8 mouse cellular contexts compared by ENCODE assay signal in the genomic region with DNA sequence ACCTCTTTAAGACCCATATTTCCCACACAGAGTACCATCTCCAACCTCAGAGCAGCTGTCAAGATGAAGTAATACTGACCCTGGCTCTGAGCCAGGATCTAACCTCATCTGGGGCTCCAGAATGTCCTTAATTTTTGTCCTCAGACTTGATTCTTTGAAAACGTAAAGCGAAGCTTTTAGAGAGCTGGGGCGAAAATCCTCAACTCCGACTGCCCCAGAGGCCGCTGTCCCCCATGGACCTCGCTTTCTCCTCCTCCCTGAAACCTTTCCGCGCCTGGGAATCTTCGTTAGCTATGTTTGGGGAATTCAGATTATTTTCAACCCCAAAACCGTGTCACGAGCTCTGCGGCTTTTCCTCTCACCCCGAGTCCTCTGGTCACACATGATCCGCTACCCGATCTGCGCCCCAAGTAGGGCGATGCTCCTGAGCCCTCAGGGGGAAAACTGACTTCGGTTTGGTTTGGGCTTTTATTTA. TPM values are rescaled to one million over a fixed set of nuclear protein-coding genes. Genes with fewer than 3 reads are reported as not detected.
DNase-seq lines count a peak whose midpoint lies in the region; ATAC-seq lines count a peak whose summit lies in the region.

No protein-coding gene starts in this region.

- peak; percentile 57; the same call in 1 of the 2 replicates for ATAC-seq in forebrain, embryonic 15.5 days (replicated peaks)
- ATAC-seq in intestine, embryonic 14.5 days (replicated peaks; ENCODE audit: low FRiP score, low TSS enrichment, low read depth) = peak; percentile 33; the same call in 1 of the 2 replicates
- peak; percentile 13; the same call in 1 of the 2 replicates for ATAC-seq in liver, embryonic 13.5 days (ENCODE audit: low read depth)

- H3K9ac ChIP-seq in forebrain, embryonic 15.5 days (replicated peaks) = peak overlapping the region; percentile 83
- H3K9ac ChIP-seq in intestine, embryonic 14.5 days (ENCODE audit: low read length) = peak overlapping the region; percentile 65
- peak overlapping the region; percentile 70 for H3K9ac ChIP-seq in liver, embryonic 13.5 days

- H3K4me3 ChIP-seq in forebrain, embryonic 15.5 days = peak overlapping the region; percentile 75
- H3K4me3 ChIP-seq in intestine, embryonic 14.5 days (ENCODE audit: low read depth, low read length) = peak overlapping the region; percentile 87
- peak overlapping the region; percentile 75 for H3K4me3 ChIP-seq in liver, embryonic 13.5 days (replicated peaks)

- H3K27ac ChIP-seq in forebrain, embryonic 15.5 days (replicated peaks) = peak overlapping the region; percentile 70; the same call in 1 of the 2 replicates
- no peak overlapping the region for H3K27ac ChIP-seq in intestine, embryonic 14.5 days (ENCODE audit: low read depth)
- H3K27ac ChIP-seq in liver, embryonic 13.5 days = no peak overlapping the region

- 0% methylated on average over 18 of the region's 18 CpGs for WGBS in forebrain, embryonic 15.5 days
- 2% methylated on average over 18 of the region's 18 CpGs for WGBS in intestine, embryonic 14.5 days
- 3% methylated on average over 18 of the region's 18 CpGs for WGBS in liver, embryonic 13.5 days (ENCODE audit: insufficient replicate concordance)

- no peaks in the 10 kb centered on the region for H3K27me3 ChIP-seq in forebrain, embryonic 15.5 days
- peaks cover 3% of the 10 kb centered on the region; the same call in 1 of the 2 replicates for H3K27me3 ChIP-seq in intestine, embryonic 14.5 days (replicated peaks; ENCODE audit: control insufficient read depth, insufficient read depth, low read length)
- peaks cover 29% of the 10 kb centered on the region for H3K27me3 ChIP-seq in liver, embryonic 13.5 days

- H3K4me2 ChIP-seq in forebrain, embryonic 15.5 days (replicated peaks) = peak overlapping the region; percentile 80
- peak overlapping the region; percentile 65 for H3K4me2 ChIP-seq in intestine, embryonic 14.5 days (ENCODE audit: low read length)
- H3K4me2 ChIP-seq in liver, embryonic 13.5 days = peak overlapping the region; percentile 96

- H3K4me1 ChIP-seq in forebrain, embryonic 15.5 days = peaks cover 12% of the 10 kb centered on the region
- H3K4me1 ChIP-seq in intestine, embryonic 14.5 days (replicated peaks; ENCODE audit: control insufficient read depth, insufficient read depth, low read length) = 0 out of 2 replicates have a peak, but pooled peaks cover 3% of the 10 kb centered on the region
- peaks cover 11% of the 10 kb centered on the region for H3K4me1 ChIP-seq in liver, embryonic 13.5 days (replicated peaks)

- no peaks in the 10 kb centered on the region for H3K36me3 ChIP-seq in forebrain, embryonic 15.5 days
- no peaks in the 10 kb centered on the region for H3K36me3 ChIP-seq in intestine, embryonic 14.5 days (ENCODE audit: control insufficient read depth, insufficient read depth, low read length)
- no peaks in the 10 kb centered on the region for H3K36me3 ChIP-seq in liver, embryonic 13.5 days

- DNase-seq in spleen, adult 12 weeks (ENCODE audit: low spot score) = peak; percentile 4
- DNase-seq in spleen, postnatal 14 days (ENCODE audit: low spot score in 2 of 2) = no peak
- DNase-seq in adrenal gland, postnatal 36 days = peak; percentile 39 to 63
- DNase-seq in intestine, embryonic 14.5 days (ENCODE audit: low spot score) = peak; percentile 71
- DNase-seq in liver, embryonic 13.5 days = no peak
- DNase-seq in natural killer cell, adult 2 months (ENCODE audit: low spot score in 2 of 2) = peak; percentile 1 to 5
- DNase-seq in thymus, postnatal 0 days (ENCODE audit: low spot score) = no peak

- H3K9me3 ChIP-seq in forebrain, embryonic 15.5 days = no peaks in the 10 kb centered on the region
- no peaks in the 10 kb centered on the region for H3K9me3 ChIP-seq in intestine, embryonic 14.5 days (ENCODE audit: control insufficient read depth, low read length)
- H3K9me3 ChIP-seq in liver, embryonic 13.5 days (replicated peaks) = no peaks in the 10 kb centered on the region

RNA-seq across cellular contexts. Expression of a gene that starts 0.7 kb away (rescaled TPM):
- total RNA-seq in adrenal gland, postnatal 36 days (2021) = 10 to 100 TPM; 15.7 to 20.2 TPM
- 5.9 and 7.4 TPM in 2 replicates for polyA plus RNA-seq in forebrain, embryonic 15.5 days (2015; fragmentation: Nextera tagmentation; extraction: Ambion mirVana)
- 4.7 and 5.4 TPM in 2 replicates for polyA plus RNA-seq in intestine, embryonic 14.5 days (2014; fragmentation: Nextera tagmentation; extraction: Ambion mirVana)
- polyA plus RNA-seq in liver, embryonic 13.5 days (2015; fragmentation: Nextera tagmentation; extraction: Ambion mirVana) = 0.29 and 0.58 TPM in 2 replicates
- polyA plus RNA-seq in thymus, postnatal 0 days (2015; fragmentation: Nextera tagmentation; extraction: Ambion mirVana) = 1.2 and 1.6 TPM in 2 replicates

Comparison
In these comparisons a context has a peak if more than half of its experiments do, and no peak if none do; other contexts are left out.
1. DNase-seq: peak in spleen, adult 12 weeks (single experiment), adrenal gland, postnatal 36 days (2 of 2), intestine, embryonic 14.5 days (single experiment) and natural killer cell, adult 2 months (2 of 2); none in spleen, postnatal 14 days (0 of 2), liver, embryonic 13.5 days (single experiment) and thymus, postnatal 0 days (single experiment).
2. Peak in every context shown above with its lines, with median percentiles within 50 percentile points of each other: ATAC-seq, H3K4me2 ChIP-seq, H3K4me3 ChIP-seq and H3K9ac ChIP-seq.